Mouse (Mus musculus) liver, embryonic 14.5 days (tissue): Measurements from ENCODE around the gene Art4. TPM values are rescaled to one million over a fixed set of nuclear protein-coding genes. Genes with fewer than 3 reads are reported as not detected.

ENCODE experiments used
- ATAC-seq: fragments of 200-750 bp; cut with Nextera tagmentation; 2 replicates; pipeline ENCODE4 v1.8.0; 2017; ENCODE audit warnings: moderate number of reproducible peaks, mild to moderate bottlenecking, moderate library complexity; ENCODE audit not compliant: insufficient read depth
- DNase-seq, 3 experiments: peaks; one replicate each; pipeline ENCODE4 v3.0.0-alpha.2; 2012 to 2013; ENCODE audit warnings: low read depth in 3 of 3, low spot score in 3 of 3
- H3K27ac ChIP-seq: fragments of 300-500 bp; sonication (generic); 2 replicates; pipeline ENCODE4 v1.5.1; 2014; ENCODE audit warnings: moderate library complexity, mild to moderate bottlenecking, control low read depth, inconsistent platforms
- H3K27me3 ChIP-seq: fragments of 300-500 bp; sonication (generic); 2 replicates; pipeline ENCODE4 v1.6.1; 2014; ENCODE audit warnings: mild to moderate bottlenecking, low read length, moderate library complexity; ENCODE audit not compliant: control insufficient read depth, insufficient read depth
- H3K36me3 ChIP-seq: fragments of 300-500 bp; sonication (generic); replicated peaks from 2 replicates; pipeline ENCODE4 v1.6.1; 2014; ENCODE audit warnings: low read depth; ENCODE audit not compliant: control insufficient read depth, insufficient read depth
- H3K4me1 ChIP-seq, 2 experiments: fragments of 200-500 bp in 1 of 2; fragments of 300-500 bp in 1 of 2; sonication (generic) in 1 of 2; replicated peaks; 2 replicates each; pipeline ENCODE4 v1.6.1; 2012 to 2014; ENCODE audit warnings: antibody characterized with exemption in 1 of 2, inconsistent platforms in 1 of 2, low read length in 1 of 2; ENCODE audit not compliant: control insufficient read depth in 2 of 2, insufficient read depth in 2 of 2
- H3K4me2 ChIP-seq: fragments of 300-500 bp; sonication (generic); 2 replicates; pipeline ENCODE4 v1.6.1; 2014; ENCODE audit warnings: low read depth, mild to moderate bottlenecking, control low read depth, moderate library complexity
- H3K4me3 ChIP-seq, 2 experiments: fragments of 200-500 bp in 1 of 2; fragments of 300-500 bp in 1 of 2; sonication (generic) in 1 of 2; 2 replicates each; pipeline ENCODE4 v1.5.1; 2012 to 2014; ENCODE audit warnings: low read depth in 2 of 2, low read length in 2 of 2, mild to moderate bottlenecking in 2 of 2, control low read depth in 1 of 2, inconsistent platforms in 1 of 2, moderate library complexity in 1 of 2; ENCODE audit not compliant: insufficient read depth in 1 of 2
- H3K9ac ChIP-seq: fragments of 300-500 bp; sonication (generic); replicated peaks from 2 replicates; pipeline ENCODE4 v1.6.1; 2014; ENCODE audit warnings: mild to moderate bottlenecking, control low read depth, moderate library complexity
- H3K9me3 ChIP-seq: fragments of 300-500 bp; sonication (generic); 2 replicates; pipeline ENCODE4 v1.6.1; 2016; ENCODE audit warnings: low read length, mixed read lengths; ENCODE audit not compliant: control insufficient read depth
- CTCF ChIP-seq: IDR thresholded peaks from 2 replicates; pipeline ENCODE4 v1.5.1; 2016; ENCODE audit warnings: antibody characterized with exemption, low read depth, control low read depth
- EP300 ChIP-seq: IDR thresholded peaks from 2 replicates; pipeline ENCODE4 v1.6.1; 2016; ENCODE audit warnings: antibody characterized with exemption, low read depth
- WGBS: fragments of 180-500 bp; shearing (Covaris S2); extraction: QIAGEN DNeasy Blood & Tissue Kit; methylation state at CpG from one replicate; pipeline ENCODE4 v1.1.7; 2014; ENCODE audit not compliant: insufficient replicate concordance; 5-methylcytosine and 5-hydroxymethylcytosine counted together
- polyA plus RNA-seq, 2 experiments: library from polyadenylated mRNA; depleted of rRNA in 1 of 2; stranded (reverse) in 1 of 2; unstranded in 1 of 2; fragments of >200 nt; fragmentation: Nextera tagmentation in 1 of 2; extraction: Ambion mirVana in 1 of 2; gene quantifications; 2 replicates each; pipeline versions ENCODE4 v1.2.1 to v1.2.3; 2012 to 2014

The Art4 gene
- polyA plus RNA-seq, 2 experiments, result 20.3 to 23.3 TPM

- H3K27ac ChIP-seq, result no peak overlapping the region
- WGBS, result 92% methylated on average over 3 of the region's 3 CpGs
- ATAC-seq (no peak), DNase-seq (no peak)
- H3K4me1 ChIP-seq, result peaks cover 15 to 36% of the 10 kb centered on the region in 2 experiments
- TF ChIP-seq CTCF (no peak), EP300 (no peak)
- no peaks in the 10 kb centered on the region for H3K9me3 ChIP-seq
- no peak overlapping the region for H3K4me3 ChIP-seq
- H3K36me3 ChIP-seq, result peaks cover 59% of the 10 kb centered on the region
- H3K9ac ChIP-seq, result no peak overlapping the region
- H3K4me2 ChIP-seq, result no peak overlapping the region; the same call in 1 of the 2 replicates
- no peaks in the 10 kb centered on the region for H3K27me3 ChIP-seq
These were observed 10.3 kb downstream of the Art4 start for GRCm38 (mm10) chr6:136847267-136847666.

DNA sequence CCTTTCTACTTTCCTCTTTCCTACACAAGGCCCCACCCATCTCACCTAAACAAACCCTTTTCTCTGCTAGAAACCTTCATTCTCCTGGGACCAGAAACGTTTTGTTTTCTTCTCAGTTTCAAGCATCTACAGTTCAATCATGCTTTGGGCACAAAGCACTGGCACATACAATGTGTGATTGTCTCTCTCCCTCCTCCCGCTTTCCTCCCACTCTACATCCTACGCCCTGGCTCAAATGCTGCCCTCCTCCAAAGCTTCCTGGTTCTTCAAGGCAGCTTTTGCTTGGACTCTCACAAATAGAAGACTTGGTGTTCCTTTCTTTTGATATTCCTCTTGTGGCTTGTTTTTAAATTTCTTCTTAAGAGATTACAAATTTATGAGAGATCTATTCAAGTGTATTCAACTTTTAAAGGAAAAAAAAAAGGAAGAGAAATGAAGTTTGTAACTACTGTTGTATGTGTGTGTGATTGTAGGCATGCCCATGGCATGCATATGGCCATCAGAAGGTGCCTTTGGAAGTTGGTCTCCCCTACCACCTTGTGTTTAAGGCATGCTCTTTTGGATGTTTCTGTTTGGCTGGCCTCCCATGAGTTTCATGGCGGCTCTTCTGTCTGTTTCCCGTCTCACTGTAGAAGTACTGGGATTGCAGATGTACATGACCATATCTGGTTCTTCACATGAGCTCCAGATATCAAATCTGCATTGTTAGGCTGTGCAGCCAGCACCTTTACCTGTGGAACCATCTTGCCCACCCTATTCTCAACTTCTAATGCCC is 11.6 kb downstream of the Art4 start:
- ATAC-seq (no peak), DNase-seq (no peak)
- Histone ChIP-seq H3K36me3 (peaks cover 47% of the 10 kb centered on the region), H3K27ac (no peak overlapping the region), H3K9me3 (no peaks in the 10 kb centered on the region), H3K27me3 (no peaks in the 10 kb centered on the region), H3K4me1 (peaks cover 15 to 33% of the 10 kb centered on the region in 2 experiments), H3K4me2 (no peak overlapping the region), H3K4me3 (no peak overlapping the region), H3K9ac (no peak overlapping the region)
- WGBS, result 86% methylated on average over 5 of the region's 5 CpGs
- TF ChIP-seq CTCF, result no peak
- TF ChIP-seq EP300, result no peak

GRCm38 (mm10) chr6:136844903-136845302 is 12.6 kb downstream of the Art4 start:
- peaks cover 15 to 23% of the 10 kb centered on the region in 2 experiments for H3K4me1 ChIP-seq
- ATAC-seq, result no peak
- no peak overlapping the region for H3K27ac ChIP-seq
- H3K4me3 ChIP-seq, result no peak overlapping the region
- no peaks in the 10 kb centered on the region for H3K9me3 ChIP-seq
- H3K27me3 ChIP-seq, result no peaks in the 10 kb centered on the region
- TF ChIP-seq CTCF (no peak), EP300 (no peak)
- H3K9ac ChIP-seq, result no peak overlapping the region
- H3K36me3 ChIP-seq, result peaks cover 37% of the 10 kb centered on the region
- no peak for DNase-seq
- 81% methylated on average over 2 of the region's 2 CpGs for WGBS
- H3K4me2 ChIP-seq, result no peak overlapping the region

DNA sequence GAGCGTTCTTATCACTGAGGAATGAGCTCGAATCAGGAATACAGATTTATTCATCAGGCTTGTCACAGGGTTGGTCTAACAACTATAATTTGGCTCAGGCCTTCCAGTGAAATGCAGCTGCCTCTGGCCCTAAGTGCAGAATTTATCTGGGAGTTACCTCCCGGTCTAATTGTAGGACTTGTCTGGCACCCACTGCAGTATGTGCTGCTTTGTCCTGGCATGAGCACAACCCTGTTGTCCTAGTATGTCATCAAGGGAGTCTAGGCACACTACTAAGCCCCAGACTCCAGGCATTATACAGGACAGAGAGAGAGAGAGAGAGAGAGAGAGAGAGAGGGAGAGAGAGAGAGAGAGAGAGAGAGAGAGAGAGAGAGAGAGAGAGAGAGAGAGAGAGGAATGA is 20.2 kb downstream of the Art4 start:
- no peaks in the 10 kb centered on the region for H3K36me3 ChIP-seq
- H3K9me3 ChIP-seq, result no peaks in the 10 kb centered on the region
- no peak overlapping the region for H3K27ac ChIP-seq
- no peak overlapping the region for H3K4me2 ChIP-seq
- TF ChIP-seq CTCF (no peak), EP300 (no peak)
- H3K9ac ChIP-seq, result no peak overlapping the region
- 0 out of 4 replicates have a peak, but pooled peaks cover 0 to 2% of the 10 kb centered on the region in 2 experiments for H3K4me1 ChIP-seq
- no peak overlapping the region for H3K4me3 ChIP-seq
- DNase-seq (no peak), ATAC-seq (no peak)
- no peaks in the 10 kb centered on the region for H3K27me3 ChIP-seq
- 56% methylated on average over 3 of the region's 3 CpGs for WGBS

DNA sequence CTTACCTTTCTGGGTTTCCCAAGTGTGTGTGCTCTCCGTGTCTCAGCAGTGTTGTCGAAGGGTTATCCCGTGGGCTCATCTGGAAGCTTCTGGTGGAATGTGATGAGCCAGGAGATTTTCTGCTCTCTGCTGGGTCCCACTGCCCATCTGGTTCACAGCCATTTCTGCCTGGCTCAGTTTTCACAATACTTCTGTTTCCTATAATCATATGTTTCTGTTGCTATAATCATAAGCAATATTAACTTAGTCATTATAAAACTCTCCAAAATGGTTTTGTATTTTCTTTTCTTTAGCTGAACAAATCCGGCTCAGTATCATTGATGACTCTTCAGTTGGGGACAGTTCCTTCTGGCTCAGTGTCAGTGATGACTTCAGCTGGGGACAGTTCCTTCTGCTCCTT is 22.2 kb downstream of the Art4 start, which contains the start of gene Smco3:
Gene Smco3, minus strand, starts transcription at position 101 of the 400 bp plus-strand sequence.
- Histone ChIP-seq H3K4me2 (no peak within 1 kb of the TSS), H3K9ac (no peak within 1 kb of the TSS), H3K4me3 (no peak within 1 kb of the TSS), H3K9me3 (no peaks in the 10 kb centered on the region), H3K27ac (no peak within 1 kb of the TSS), H3K27me3 (no peaks in the 10 kb centered on the region), H3K4me1 (0 out of 4 replicates have a peak, but pooled peaks cover 0 to 2% of the 10 kb centered on the region in 2 experiments), H3K36me3 (no peaks in the 10 kb centered on the region)
- WGBS, result 38% methylated on average over 4 of the region's 4 CpGs
- no peak for TF ChIP-seq CTCF
- no peak for TF ChIP-seq EP300
- ATAC-seq (no peak), DNase-seq (no peak)
